Mouse (Mus musculus) thymus, adult 2 months (tissue): ENCODE measurements around the gene Supt3.

Source experiments
- CTCF ChIP-seq: fragments of 200-500 bp; IDR thresholded peaks from 2 replicates; pipeline ENCODE4 v1.5.1; 2012; ENCODE audit warnings: mild to moderate bottlenecking, control low read depth, low read length, moderate library complexity, borderline replicate concordance; ENCODE audit not compliant: control insufficient read depth, poor library complexity, insufficient read depth; ENCODE audit errors: extremely low read depth
- POLR2A ChIP-seq: fragments of 200-500 bp; IDR thresholded peaks from 2 replicates; pipeline ENCODE4 v1.6.1; 2012; ENCODE audit warnings: mild to moderate bottlenecking, low read length, control low read depth, moderate library complexity; ENCODE audit not compliant: control insufficient read depth, poor library complexity, insufficient read depth; ENCODE audit errors: extremely low read depth

DNA sequence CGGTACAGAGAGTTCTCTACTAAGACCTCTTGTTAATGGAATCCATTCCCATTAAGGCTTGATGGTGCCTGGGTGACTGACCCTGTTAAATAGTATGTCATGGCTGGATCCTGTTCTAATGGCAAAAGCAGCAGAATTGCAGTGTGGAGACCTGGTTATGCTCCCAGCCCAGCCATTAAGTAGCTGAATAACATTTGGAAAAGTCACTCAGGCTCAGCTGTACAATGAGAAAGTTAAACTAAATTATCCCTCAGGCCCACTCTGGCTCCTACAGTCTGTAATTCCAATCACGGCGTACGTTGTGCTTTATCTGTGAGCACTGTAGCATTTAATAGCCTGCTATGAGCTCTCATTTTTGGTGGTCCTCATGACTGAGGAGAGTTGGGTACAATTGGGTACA is 300.0 kb downstream of the Supt3 start:
- no peak for TF ChIP-seq CTCF
- TF ChIP-seq POLR2A: no peak
